Mouse (Mus musculus) liver, postnatal 0 days (tissue): ENCODE measurements around the gene Lekr1. TPM values are rescaled to one million over a fixed set of nuclear protein-coding genes. Genes with fewer than 3 reads are reported as not detected.

Experiments used
- ATAC-seq: fragments of 200-750 bp; cut with Nextera tagmentation; 2 replicates; pipeline ENCODE4 v1.8.0; 2017; ENCODE audit warnings: mild to moderate bottlenecking, moderate library complexity
- DNase-seq: peaks from one replicate; pipeline ENCODE4 v3.0.0-alpha.2; 2016
- H3K27ac ChIP-seq: fragments of 300-500 bp; sonication (generic); 2 replicates; pipeline ENCODE4 v1.5.1; 2014; ENCODE audit warnings: antibody characterized with exemption, moderate library complexity, mild to moderate bottlenecking, low read depth
- H3K27me3 ChIP-seq: fragments of 300-500 bp; sonication (generic); 2 replicates; pipeline ENCODE4 v1.6.1; 2014; ENCODE audit warnings: low read length, control low read depth, mixed read lengths; ENCODE audit not compliant: insufficient read depth
- H3K36me3 ChIP-seq: fragments of 300-500 bp; sonication (generic); replicated peaks from 2 replicates; pipeline ENCODE4 v1.6.1; 2014; ENCODE audit warnings: mild to moderate bottlenecking, control low read depth, low read length, moderate library complexity, mixed read lengths; ENCODE audit not compliant: insufficient read depth
- H3K4me1 ChIP-seq: fragments of 300-500 bp; sonication (generic); 2 replicates; pipeline ENCODE4 v1.6.1; 2014; ENCODE audit warnings: antibody characterized with exemption, mild to moderate bottlenecking, control low read depth; ENCODE audit not compliant: insufficient read depth
- H3K4me2 ChIP-seq: fragments of 300-500 bp; sonication (generic); 2 replicates; pipeline ENCODE4 v1.6.1; 2014; ENCODE audit warnings: low read depth, mild to moderate bottlenecking, low read length, moderate library complexity, mixed read lengths
- H3K4me3 ChIP-seq: fragments of 300-500 bp; sonication (generic); 2 replicates; pipeline ENCODE4 v1.5.1; 2014; ENCODE audit warnings: low read depth, low read length
- H3K9ac ChIP-seq: fragments of 300-500 bp; sonication (generic); replicated peaks from 2 replicates; pipeline ENCODE4 v1.6.1; 2014; ENCODE audit warnings: mild to moderate bottlenecking, moderate library complexity
- H3K9me3 ChIP-seq: fragments of 300-500 bp; sonication (generic); 2 replicates; pipeline ENCODE4 v1.6.1; 2016; ENCODE audit warnings: mild to moderate bottlenecking, control low read depth, low read length, mixed read lengths
- CTCF ChIP-seq: sonication (generic); IDR thresholded peaks from 2 replicates; pipeline ENCODE4 v1.5.1; 2016; ENCODE audit warnings: antibody characterized with exemption, low read depth
- EP300 ChIP-seq: IDR thresholded peaks from 2 replicates; pipeline ENCODE4 v1.6.1; 2016; ENCODE audit warnings: antibody characterized with exemption, low read depth, mild to moderate bottlenecking
- WGBS: fragments of 180-500 bp; shearing (Covaris S2); extraction: QIAGEN DNeasy Blood & Tissue Kit; methylation state at CpG from one replicate; pipeline ENCODE4 v1.1.7; 2014; ENCODE audit not compliant: insufficient replicate concordance; 5-methylcytosine and 5-hydroxymethylcytosine counted together
- polyA plus RNA-seq: library from polyadenylated mRNA; unstranded; fragments of >200 nt; fragmentation: Nextera tagmentation; extraction: Ambion mirVana; gene quantifications from 2 replicates; pipeline ENCODE4 v1.2.1, GENCODE M21; 2015

Lekr1 gene
- polyA plus RNA-seq, 1 experiment from 2014 or later: 1.0 TPM

GRCm38 (mm10) chr3:65638896-65639295 is 27.1 kb upstream of the Lekr1 start:
- H3K36me3 ChIP-seq: no peaks in the 10 kb centered on the region
- H3K27ac ChIP-seq: no peak overlapping the region
- TF ChIP-seq EP300 (no peak), CTCF (no peak)
- 80% methylated on average over 11 of the region's 11 CpGs for WGBS
- no peaks in the 10 kb centered on the region for H3K4me1 ChIP-seq
- no peaks in the 10 kb centered on the region for H3K9me3 ChIP-seq
- no peaks in the 10 kb centered on the region for H3K27me3 ChIP-seq
- no peak overlapping the region for H3K4me3 ChIP-seq
- H3K4me2 ChIP-seq: no peak overlapping the region
- H3K9ac ChIP-seq: no peak overlapping the region
- ATAC-seq (no peak), DNase-seq (no peak)

DNA sequence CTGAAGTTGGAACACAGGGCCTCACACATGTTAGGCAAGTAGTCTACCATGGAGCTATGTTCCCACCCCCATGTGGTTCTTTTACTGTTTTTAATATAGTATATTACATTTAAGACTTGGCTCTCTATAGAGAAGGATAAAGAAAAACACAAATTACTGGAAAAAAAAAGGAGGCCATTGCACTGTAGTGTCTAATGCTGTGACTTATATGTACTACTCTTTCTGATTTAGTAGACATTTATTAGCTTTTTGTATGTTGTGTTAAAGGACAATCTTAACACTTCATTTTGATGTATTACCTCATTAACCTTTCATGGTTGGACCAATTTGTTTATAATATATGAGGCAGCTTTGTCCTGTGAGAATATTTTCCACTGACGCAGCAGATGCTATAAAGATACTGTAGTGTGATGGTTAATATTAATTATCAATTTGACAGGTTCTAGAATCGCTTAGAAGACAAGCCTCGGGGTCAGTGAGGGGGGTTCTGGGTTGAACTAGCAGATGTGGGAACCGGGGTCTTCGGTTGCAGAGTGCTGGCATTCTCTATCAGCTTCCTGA is 26.5 kb upstream of the Lekr1 start:
- Histone ChIP-seq H3K36me3 (no peaks in the 10 kb centered on the region), H3K9me3 (no peaks in the 10 kb centered on the region), H3K4me1 (no peaks in the 10 kb centered on the region), H3K4me2 (no peak overlapping the region), H3K4me3 (no peak overlapping the region), H3K27ac (no peak overlapping the region), H3K27me3 (no peaks in the 10 kb centered on the region), H3K9ac (no peak overlapping the region)
- WGBS: 75% methylated on average over 5 of the region's 5 CpGs
- ATAC-seq (no peak), DNase-seq (no peak)
- TF ChIP-seq CTCF (no peak), EP300 (no peak)

DNA sequence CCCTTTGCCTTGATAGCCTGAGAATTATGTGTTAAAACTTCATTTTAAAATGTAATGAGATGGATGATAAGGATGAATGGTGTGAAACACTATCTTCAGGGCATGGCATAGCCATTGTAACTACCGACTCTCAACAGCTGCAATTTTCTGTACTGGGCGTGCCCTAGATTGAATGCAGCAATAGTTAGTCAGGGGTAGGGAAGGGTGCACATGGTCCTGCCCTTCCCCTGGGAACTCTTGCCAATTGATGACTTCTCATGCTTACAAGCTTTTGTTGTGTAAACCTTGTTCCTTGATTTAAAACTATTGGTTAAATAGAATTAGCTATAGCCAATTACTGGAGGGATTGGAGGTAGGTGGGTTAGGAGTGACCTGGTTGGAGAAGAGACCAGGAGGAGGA is 23.1 kb upstream of the Lekr1 start:
- H3K27me3 ChIP-seq: no peaks in the 10 kb centered on the region

GRCm38 (mm10) chr3:65643654-65644053 is 22.4 kb upstream of the Lekr1 start:
- no peaks in the 10 kb centered on the region for H3K36me3 ChIP-seq
- no peak overlapping the region for H3K4me3 ChIP-seq
- H3K9ac ChIP-seq: no peak overlapping the region
- no peaks in the 10 kb centered on the region for H3K9me3 ChIP-seq
- no peak overlapping the region for H3K4me2 ChIP-seq
- DNase-seq (no peak), ATAC-seq (no peak)
- TF ChIP-seq EP300 (no peak), CTCF (no peak)
- no peaks in the 10 kb centered on the region for H3K27me3 ChIP-seq
- H3K4me1 ChIP-seq: no peaks in the 10 kb centered on the region
- 74% methylated on average over 1 of the region's 1 CpGs for WGBS
- no peak overlapping the region for H3K27ac ChIP-seq

More for the DNA sequence above, 23.1 kb upstream of the Lekr1 start:
- Histone ChIP-seq H3K4me3 (no peak overlapping the region), H3K9me3 (no peaks in the 10 kb centered on the region), H3K36me3 (no peaks in the 10 kb centered on the region), H3K9ac (no peak overlapping the region), H3K27ac (no peak overlapping the region), H3K4me2 (no peak overlapping the region), H3K4me1 (no peaks in the 10 kb centered on the region)
- TF ChIP-seq CTCF (no peak), EP300 (no peak)
- ATAC-seq (no peak), DNase-seq (no peak)
- WGBS: 83% methylated on average over 2 of the region's 2 CpGs

- H3K9me3 ChIP-seq: no peaks in the 10 kb centered on the region
- 76% methylated on average over 8 of the region's 8 CpGs for WGBS
- H3K4me3 ChIP-seq: no peak overlapping the region
Observed at GRCm38 (mm10) chr3:65647592-65647991, 18.4 kb upstream of the Lekr1 start.

GRCm38 (mm10) chr3:65648913-65649312 is 17.1 kb upstream of the Lekr1 start:
- DNase-seq (no peak), ATAC-seq (no peak)
- no peak overlapping the region for H3K27ac ChIP-seq
- WGBS: 50% methylated on average over 1 of the region's 1 CpGs
- H3K4me3 ChIP-seq: no peak overlapping the region
- H3K9me3 ChIP-seq: no peaks in the 10 kb centered on the region
- H3K36me3 ChIP-seq: no peaks in the 10 kb centered on the region
- H3K9ac ChIP-seq: no peak overlapping the region
- TF ChIP-seq CTCF: no peak
- TF ChIP-seq EP300: no peak
- no peaks in the 10 kb centered on the region for H3K27me3 ChIP-seq
- no peaks in the 10 kb centered on the region for H3K4me1 ChIP-seq
- no peak overlapping the region for H3K4me2 ChIP-seq

More at GRCm38 (mm10) chr3:65647592-65647991, 18.4 kb upstream of the Lekr1 start:
- H3K36me3 ChIP-seq: no peaks in the 10 kb centered on the region
- H3K4me1 ChIP-seq: no peaks in the 10 kb centered on the region
- H3K27ac ChIP-seq: no peak overlapping the region
- ATAC-seq (no peak), DNase-seq (no peak)
- H3K4me2 ChIP-seq: no peak overlapping the region
- H3K9ac ChIP-seq: no peak overlapping the region
- TF ChIP-seq EP300 (no peak), CTCF (no peak)
- no peaks in the 10 kb centered on the region for H3K27me3 ChIP-seq
